Mouse (Mus musculus) forebrain, embryonic 13.5 days (tissue): Measurements from ENCODE around the gene Src. TPM values are rescaled to one million over a fixed set of nuclear protein-coding genes. Genes with fewer than 3 reads are reported as not detected.

Experiments
- ATAC-seq: fragments of 200-750 bp; cut with Nextera tagmentation; 2 replicates; pipeline ENCODE4 v1.8.0; 2017
- H3K27ac ChIP-seq: fragments of 300-500 bp; sonication (generic); 2 replicates; pipeline ENCODE4 v1.5.1; 2015; ENCODE audit warnings: inconsistent platforms, mild to moderate bottlenecking, moderate library complexity
- H3K27me3 ChIP-seq: fragments of 300-500 bp; sonication (generic); 2 replicates; pipeline ENCODE4 v1.6.1; 2015; ENCODE audit warnings: mild to moderate bottlenecking, inconsistent platforms
- H3K36me3 ChIP-seq: fragments of 300-500 bp; sonication (generic); 2 replicates; pipeline ENCODE4 v1.6.1; 2015; ENCODE audit warnings: mild to moderate bottlenecking, inconsistent platforms; ENCODE audit not compliant: poor library complexity, severe bottlenecking
- H3K4me1 ChIP-seq: fragments of 300-500 bp; sonication (generic); 2 replicates; pipeline ENCODE4 v1.6.1; 2015; ENCODE audit warnings: inconsistent platforms
- H3K4me2 ChIP-seq: fragments of 300-500 bp; sonication (generic); 2 replicates; pipeline ENCODE4 v1.6.1; 2015; ENCODE audit warnings: inconsistent platforms, mild to moderate bottlenecking, moderate library complexity
- H3K4me3 ChIP-seq: fragments of 300-500 bp; sonication (generic); 2 replicates; pipeline ENCODE4 v1.5.1; 2015; ENCODE audit warnings: mild to moderate bottlenecking, inconsistent platforms
- H3K9ac ChIP-seq: fragments of 300-500 bp; sonication (generic); 2 replicates; pipeline ENCODE4 v1.6.1; 2015; ENCODE audit warnings: mild to moderate bottlenecking, inconsistent platforms
- H3K9me3 ChIP-seq: fragments of 300-500 bp; sonication (generic); replicated peaks from 2 replicates; pipeline ENCODE4 v1.6.1; 2016; ENCODE audit warnings: inconsistent platforms
- WGBS: fragments of 180-500 bp; shearing (Covaris S2); methylation state at CpG from one replicate; pipeline ENCODE4 v1.1.7; 2015; 5-methylcytosine and 5-hydroxymethylcytosine counted together
- polyA plus RNA-seq: library from polyadenylated mRNA; unstranded; fragments of >200 nt; fragmentation: Nextera tagmentation; extraction: Ambion mirVana; gene quantifications from 2 replicates; pipeline ENCODE4 v1.2.1, GENCODE M21; 2015

Src gene
- polyA plus RNA-seq, 1 experiment from 2014 or later, result 28.9 TPM

DNA sequence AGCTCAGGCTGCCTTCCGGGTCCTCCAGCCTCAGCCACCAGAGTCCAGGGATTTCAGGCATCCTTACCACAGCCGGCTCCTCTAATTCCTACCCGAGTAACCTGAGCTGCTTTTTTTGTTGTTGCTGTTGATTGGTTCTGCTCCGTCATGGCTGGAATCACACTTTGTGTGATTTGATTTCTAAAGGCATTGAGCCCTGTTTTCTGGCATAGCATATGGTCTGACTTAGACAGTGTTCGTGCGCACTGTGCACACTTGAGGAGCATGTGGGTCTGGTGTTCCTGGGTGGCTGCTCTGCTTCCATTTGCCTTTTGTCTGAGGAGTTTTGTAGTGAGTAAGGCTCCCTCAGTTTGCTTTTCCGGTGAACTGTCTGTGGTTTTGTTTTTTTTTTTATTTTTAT is 30.1 kb downstream of the Src start:
- no peak overlapping the region for H3K9ac ChIP-seq
- no peaks in the 10 kb centered on the region for H3K27me3 ChIP-seq
- H3K4me2 ChIP-seq, result no peak overlapping the region
- no peaks in the 10 kb centered on the region for H3K4me1 ChIP-seq
- WGBS, result 64% methylated on average over 7 of the region's 7 CpGs
- no peaks in the 10 kb centered on the region for H3K9me3 ChIP-seq
- ATAC-seq, result no peak
- H3K4me3 ChIP-seq, result no peak overlapping the region
- H3K36me3 ChIP-seq, result peaks cover 63% of the 10 kb centered on the region
- no peak overlapping the region for H3K27ac ChIP-seq

DNA sequence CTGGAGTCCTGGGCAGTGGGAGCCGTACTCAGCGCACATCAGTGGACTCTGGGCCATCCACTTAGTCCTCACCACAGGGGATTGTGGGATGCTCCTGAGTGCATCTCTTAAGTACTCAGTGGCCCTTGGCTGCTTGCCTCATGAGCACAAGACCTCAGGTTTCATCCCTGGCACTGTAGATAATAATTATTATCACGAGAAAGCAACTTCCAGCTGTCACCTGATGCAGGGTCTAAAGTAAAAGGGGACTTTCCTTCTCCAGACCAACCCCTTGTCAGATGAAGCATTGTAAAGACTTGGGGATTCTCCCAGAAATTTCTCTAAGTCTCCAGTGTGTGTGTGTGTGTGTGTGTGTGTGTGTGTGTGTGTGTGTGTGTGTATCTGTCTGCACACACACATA is 32.7 kb downstream of the Src start:
- no peaks in the 10 kb centered on the region for H3K27me3 ChIP-seq
- no peak overlapping the region for H3K4me3 ChIP-seq
- H3K9ac ChIP-seq, result no peak overlapping the region
- ATAC-seq, result no peak
- peaks cover 56% of the 10 kb centered on the region for H3K36me3 ChIP-seq
- H3K4me1 ChIP-seq, result no peaks in the 10 kb centered on the region
- no peaks in the 10 kb centered on the region for H3K9me3 ChIP-seq
- WGBS, result 90% methylated on average over 3 of the region's 3 CpGs
- no peak overlapping the region for H3K4me2 ChIP-seq
- H3K27ac ChIP-seq, result no peak overlapping the region

DNA sequence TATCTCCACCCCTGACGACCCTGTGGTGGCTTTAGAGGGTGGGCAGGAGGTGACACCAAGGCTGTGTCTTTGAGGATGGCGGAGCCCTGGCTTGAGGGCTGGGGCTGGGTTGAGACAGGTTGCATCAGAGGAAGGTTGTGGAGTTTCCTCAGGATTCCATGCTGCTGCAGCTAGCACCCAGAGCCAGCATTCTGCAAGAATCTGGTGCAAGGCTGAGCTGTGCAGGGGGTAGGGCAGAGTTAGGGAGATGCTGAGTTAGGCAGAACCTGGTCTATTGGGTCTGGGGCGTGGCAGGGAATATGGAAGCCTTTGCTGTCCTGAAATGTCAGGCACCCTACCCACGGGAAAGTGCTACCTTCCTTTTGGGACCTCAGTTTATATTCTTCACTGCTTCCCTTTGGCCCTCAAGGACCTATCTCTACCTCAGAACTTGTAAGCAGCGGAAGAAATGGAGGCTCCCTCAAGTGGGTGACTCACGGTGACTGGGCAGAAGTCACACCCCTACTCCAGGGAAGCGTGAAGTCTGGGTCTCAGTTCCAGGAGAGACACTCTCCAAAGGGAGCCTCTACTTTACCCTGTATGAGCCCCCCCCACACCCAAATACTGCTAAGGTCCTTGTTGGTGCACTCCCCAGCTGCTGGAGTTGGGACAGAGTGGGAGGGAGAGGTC is 33.3 kb downstream of the Src start:
- no peak for ATAC-seq

DNA sequence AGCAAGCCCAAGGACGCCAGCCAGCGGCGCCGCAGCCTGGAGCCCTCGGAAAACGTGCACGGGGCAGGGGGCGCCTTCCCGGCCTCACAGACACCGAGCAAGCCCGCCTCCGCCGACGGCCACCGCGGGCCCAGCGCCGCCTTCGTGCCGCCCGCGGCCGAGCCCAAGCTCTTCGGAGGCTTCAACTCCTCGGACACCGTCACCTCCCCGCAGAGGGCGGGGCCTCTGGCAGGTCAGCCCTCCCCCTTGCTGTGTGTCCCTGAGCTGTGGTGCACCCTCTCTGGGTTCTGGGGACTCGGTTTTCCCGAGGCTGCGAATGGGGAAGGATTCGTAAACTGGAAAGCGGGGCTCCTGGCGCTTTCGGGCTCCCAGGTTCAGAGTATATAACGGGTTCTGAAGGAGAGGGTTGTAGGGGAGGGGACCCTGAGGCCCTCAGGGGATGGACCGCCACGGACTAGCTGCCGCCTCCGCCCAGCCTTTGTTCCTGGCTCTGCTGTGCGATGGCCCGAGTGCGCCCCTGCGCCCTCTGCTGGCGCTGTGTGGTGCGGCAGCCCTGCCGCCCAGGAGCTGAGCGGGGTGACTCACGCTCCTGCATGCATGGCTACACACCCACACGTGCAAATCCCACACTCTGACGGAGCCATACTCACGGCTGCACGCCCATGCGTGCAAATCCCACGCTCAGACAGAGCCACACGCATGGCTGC is 39.0 kb downstream of the Src start:
- H3K4me2 ChIP-seq, result peak overlapping the region; percentile 59
- peak overlapping the region; percentile 31 for H3K4me3 ChIP-seq
- peak overlapping the region; percentile 77 for H3K9ac ChIP-seq
- H3K4me1 ChIP-seq, result peaks cover 53% of the 10 kb centered on the region
- peak overlapping the region; percentile 87 for H3K27ac ChIP-seq
- no peaks in the 10 kb centered on the region for H3K27me3 ChIP-seq
- H3K36me3 ChIP-seq, result peaks cover 51% of the 10 kb centered on the region
- H3K9me3 ChIP-seq, result no peaks in the 10 kb centered on the region
- ATAC-seq, result peak; percentile 89
- WGBS, result 1% methylated on average over 56 of the region's 56 CpGs

More for the DNA sequence above, 33.3 kb downstream of the Src start:
- Histone ChIP-seq H3K27me3 (no peaks in the 10 kb centered on the region), H3K9me3 (no peaks in the 10 kb centered on the region), H3K4me3 (no peak overlapping the region), H3K9ac (no peak overlapping the region), H3K27ac (no peak overlapping the region), H3K4me1 (peaks cover 1% of the 10 kb centered on the region; the same call in 1 of the 2 replicates), H3K4me2 (no peak overlapping the region), H3K36me3 (peaks cover 50% of the 10 kb centered on the region)
- WGBS, result 95% methylated on average over 7 of the region's 7 CpGs

DNA sequence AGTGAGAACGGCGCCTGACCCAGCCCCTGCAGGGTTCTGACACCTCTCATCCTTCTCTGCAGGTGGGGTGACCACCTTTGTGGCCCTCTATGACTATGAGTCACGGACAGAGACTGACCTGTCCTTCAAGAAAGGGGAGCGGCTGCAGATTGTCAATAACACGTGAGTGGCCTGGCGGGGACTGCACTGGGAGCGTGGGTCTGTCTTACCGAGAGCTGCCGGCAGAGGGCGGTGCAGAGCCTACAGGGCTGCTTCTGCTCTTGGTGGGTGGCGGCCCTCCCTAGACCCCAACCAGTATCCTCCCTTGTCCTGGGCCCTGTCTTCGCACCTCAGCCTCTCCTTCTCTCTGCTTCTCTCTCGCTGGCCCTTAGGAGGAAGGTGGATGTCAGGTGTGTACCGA is 40.2 kb downstream of the Src start:
- H3K4me3 ChIP-seq, result no peak overlapping the region
- peaks cover 65% of the 10 kb centered on the region for H3K4me1 ChIP-seq
- peak overlapping the region; percentile 87 for H3K27ac ChIP-seq
- H3K9me3 ChIP-seq, result no peaks in the 10 kb centered on the region
- H3K36me3 ChIP-seq, result peaks cover 50% of the 10 kb centered on the region
- WGBS, result 11% methylated on average over 13 of the region's 14 CpGs
- no peaks in the 10 kb centered on the region for H3K27me3 ChIP-seq
- ATAC-seq, result peak; percentile 3; the same call in 1 of the 2 replicates
- peak overlapping the region; percentile 58 for H3K9ac ChIP-seq
- no peak overlapping the region for H3K4me2 ChIP-seq

DNA sequence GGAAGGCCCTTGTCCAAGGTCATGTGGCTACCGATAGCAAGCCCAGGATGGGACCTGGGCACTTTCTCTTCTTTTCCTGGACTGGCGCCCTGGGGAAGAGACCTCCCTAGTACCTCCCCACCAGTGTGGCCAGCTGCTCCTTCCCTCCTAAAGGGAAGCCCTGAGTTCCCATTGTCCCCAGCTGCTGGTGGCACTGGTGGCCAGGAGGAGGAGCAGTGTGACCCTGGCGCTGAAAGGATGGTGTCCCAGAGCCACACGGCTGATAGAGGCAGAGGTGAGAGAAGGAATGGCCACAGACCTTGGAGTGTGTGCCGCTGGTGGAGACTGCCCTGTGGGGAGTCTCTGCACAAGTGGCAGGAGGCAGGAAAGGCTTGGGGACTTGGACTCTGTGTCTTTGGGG is 41.5 kb downstream of the Src start:
- WGBS, result 14% methylated on average over 4 of the region's 5 CpGs
- H3K4me3 ChIP-seq, result no peak overlapping the region
- no peak overlapping the region for H3K4me2 ChIP-seq
- H3K4me1 ChIP-seq, result peaks cover 78% of the 10 kb centered on the region
- peak overlapping the region; percentile 47 for H3K9ac ChIP-seq
- peak overlapping the region; percentile 87 for H3K27ac ChIP-seq
- H3K9me3 ChIP-seq, result no peaks in the 10 kb centered on the region
- peaks cover 50% of the 10 kb centered on the region for H3K36me3 ChIP-seq
- no peaks in the 10 kb centered on the region for H3K27me3 ChIP-seq
- ATAC-seq, result no peak

DNA sequence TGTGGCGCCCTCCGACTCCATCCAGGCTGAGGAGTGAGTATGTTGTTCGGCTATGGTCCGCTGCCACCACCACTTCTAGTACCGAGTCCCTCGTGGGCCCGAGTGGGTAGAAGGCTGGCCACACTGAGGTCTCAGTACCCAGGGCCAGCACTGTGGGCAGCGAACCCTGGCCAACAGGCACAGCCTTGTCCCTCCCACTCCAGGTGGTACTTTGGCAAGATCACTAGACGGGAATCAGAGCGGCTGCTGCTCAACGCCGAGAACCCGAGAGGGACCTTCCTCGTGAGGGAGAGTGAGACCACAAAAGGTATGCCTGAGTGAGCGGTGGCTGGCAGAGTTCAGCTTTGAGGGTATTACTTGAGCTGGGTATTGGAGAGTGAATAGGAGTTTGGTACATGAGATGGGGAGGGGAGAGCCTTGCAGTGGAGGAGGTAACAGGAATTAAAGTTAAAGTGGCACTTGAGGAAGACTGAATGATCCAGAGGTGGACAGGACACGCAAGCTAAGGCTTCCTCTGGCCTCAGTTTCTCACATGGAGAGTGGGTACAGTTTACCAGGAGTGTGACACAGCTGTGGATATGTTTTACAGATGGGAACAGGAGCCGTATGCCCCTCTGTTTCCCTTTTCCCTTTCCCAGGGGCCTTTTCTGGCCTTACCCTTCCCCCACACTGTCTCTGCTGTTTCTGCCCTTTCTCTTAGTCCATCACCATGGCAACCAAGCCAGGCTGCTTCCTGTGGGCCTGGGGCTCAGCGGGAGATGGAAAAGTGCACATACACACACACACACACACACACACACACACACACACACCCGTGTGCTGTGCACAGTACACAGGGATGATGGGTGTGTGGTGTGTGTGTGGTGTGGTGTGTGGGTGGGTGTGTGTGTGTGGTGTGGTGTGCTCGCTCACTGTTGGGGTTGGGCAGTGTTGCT is 44.8 kb downstream of the Src start:
- no peaks in the 10 kb centered on the region for H3K9me3 ChIP-seq
- peak overlapping the region; percentile 99 for H3K27ac ChIP-seq
- H3K4me2 ChIP-seq, result peak overlapping the region; percentile 51
- 21% methylated on average over 20 of the region's 20 CpGs for WGBS
- H3K4me3 ChIP-seq, result no peak overlapping the region
- H3K9ac ChIP-seq, result peak overlapping the region; percentile 70
- H3K36me3 ChIP-seq, result peaks cover 65% of the 10 kb centered on the region
- no peaks in the 10 kb centered on the region for H3K27me3 ChIP-seq
- peak; percentile 2; the same call in 1 of the 2 replicates for ATAC-seq
- H3K4me1 ChIP-seq, result peaks cover 88% of the 10 kb centered on the region

DNA sequence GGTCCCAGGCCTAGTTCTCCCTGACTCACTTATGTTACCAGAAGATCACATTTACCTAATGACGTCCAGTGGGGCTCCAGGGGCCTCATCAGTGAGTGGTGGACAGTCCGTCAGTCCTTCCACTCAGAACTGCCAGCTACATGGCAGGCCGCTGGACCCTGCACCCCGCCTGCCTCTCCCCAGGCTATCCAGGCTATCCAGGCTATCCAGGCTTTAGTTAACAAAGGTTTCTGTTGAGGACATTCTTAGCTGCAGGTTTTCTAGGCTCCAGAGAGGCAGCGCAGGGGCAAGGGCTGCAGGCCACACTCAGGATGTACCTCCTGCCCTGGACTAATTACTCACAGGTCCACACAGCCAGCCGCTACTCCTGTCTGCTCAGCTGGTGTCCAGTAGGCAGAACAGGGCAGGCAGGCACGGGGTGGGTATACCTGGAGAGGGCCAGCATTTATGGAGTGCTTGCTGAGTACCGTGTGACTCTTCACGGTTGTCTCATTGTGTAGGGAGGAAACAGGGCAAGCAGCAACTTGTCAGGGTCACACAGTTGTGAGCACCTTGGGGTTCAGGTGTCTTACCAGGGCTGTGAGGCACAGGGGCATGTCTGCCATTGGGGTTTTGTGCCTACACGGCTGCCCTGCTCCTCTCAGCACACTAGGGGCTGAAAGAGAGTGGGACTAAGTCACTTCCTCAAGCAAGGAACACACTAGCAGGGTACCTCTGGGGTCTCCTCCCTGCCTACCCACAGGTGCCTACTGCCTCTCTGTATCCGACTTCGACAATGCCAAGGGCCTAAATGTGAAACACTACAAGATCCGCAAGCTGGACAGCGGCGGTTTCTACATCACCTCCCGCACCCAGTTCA is 45.9 kb downstream of the Src start:
- Histone ChIP-seq H3K4me3 (peak overlapping the region; percentile 14), H3K9me3 (no peaks in the 10 kb centered on the region), H3K27ac (peak overlapping the region; percentile 99), H3K27me3 (no peaks in the 10 kb centered on the region), H3K4me1 (peaks cover 77% of the 10 kb centered on the region), H3K9ac (peak overlapping the region; percentile 70), H3K36me3 (peaks cover 70% of the 10 kb centered on the region), H3K4me2 (peak overlapping the region; percentile 51)
- ATAC-seq, result peak; percentile 34
- WGBS, result 10% methylated on average over 16 of the region's 16 CpGs

DNA sequence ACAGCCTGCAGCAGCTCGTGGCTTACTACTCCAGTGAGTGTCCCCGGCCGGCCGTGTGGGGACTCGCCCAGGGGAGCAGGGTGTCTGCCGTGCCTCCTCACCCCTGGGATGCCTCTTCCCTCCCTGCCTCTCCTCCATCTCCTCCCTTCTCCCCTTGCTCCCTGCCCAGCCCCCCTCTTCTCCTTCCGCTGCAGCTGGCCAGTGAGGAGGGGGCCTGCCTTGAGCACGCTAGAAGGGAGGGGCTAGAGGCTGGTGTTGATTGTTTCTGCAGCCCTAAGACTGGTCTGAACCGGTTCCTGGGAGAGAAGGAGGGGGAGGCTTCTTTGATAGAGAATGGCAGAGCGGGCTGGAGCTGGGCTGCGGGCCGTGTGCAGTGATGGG is 46.5 kb downstream of the Src start:
- peak; percentile 96 for ATAC-seq
- H3K27ac ChIP-seq, result peak overlapping the region; percentile 99
- peak overlapping the region; percentile 70 for H3K9ac ChIP-seq
- peaks cover 70% of the 10 kb centered on the region for H3K36me3 ChIP-seq
- H3K9me3 ChIP-seq, result no peaks in the 10 kb centered on the region
- H3K4me1 ChIP-seq, result peaks cover 71% of the 10 kb centered on the region
- peak overlapping the region; percentile 14; the same call in 1 of the 2 replicates for H3K4me3 ChIP-seq
- peak overlapping the region; percentile 51 for H3K4me2 ChIP-seq
- no peaks in the 10 kb centered on the region for H3K27me3 ChIP-seq
- WGBS, result 0% methylated on average over 11 of the region's 12 CpGs

DNA sequence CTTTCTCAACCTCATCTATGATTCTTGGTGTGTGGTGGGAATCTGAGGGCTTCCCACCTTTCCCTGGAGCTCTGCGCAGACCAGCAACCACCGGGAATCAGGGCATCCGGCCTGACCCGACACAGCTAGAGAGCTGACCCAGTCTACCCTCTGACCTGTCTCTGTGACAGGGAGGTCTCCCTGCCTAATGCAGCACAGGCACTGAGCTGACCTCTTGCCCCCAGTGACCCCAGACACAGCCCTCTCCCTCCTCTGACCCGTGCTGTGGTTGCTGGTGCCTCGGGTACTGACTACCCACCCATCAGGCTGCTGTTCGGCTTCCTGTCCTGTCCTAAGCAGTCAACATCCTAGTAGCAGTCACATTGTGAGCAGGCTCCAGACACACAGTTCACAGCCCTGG is 48.6 kb downstream of the Src start:
- H3K4me3 ChIP-seq, result no peak overlapping the region
- no peak for ATAC-seq
- H3K4me1 ChIP-seq, result peaks cover 63% of the 10 kb centered on the region
- H3K36me3 ChIP-seq, result peaks cover 67% of the 10 kb centered on the region
- H3K9me3 ChIP-seq, result no peaks in the 10 kb centered on the region
- WGBS, result 54% methylated on average over 7 of the region's 7 CpGs
- no peaks in the 10 kb centered on the region for H3K27me3 ChIP-seq
- peak overlapping the region; percentile 99 for H3K27ac ChIP-seq
- H3K9ac ChIP-seq, result 0 out of 2 replicates have a peak overlapping the region, but pooled peaks have one; percentile 10
- no peak overlapping the region for H3K4me2 ChIP-seq

DNA sequence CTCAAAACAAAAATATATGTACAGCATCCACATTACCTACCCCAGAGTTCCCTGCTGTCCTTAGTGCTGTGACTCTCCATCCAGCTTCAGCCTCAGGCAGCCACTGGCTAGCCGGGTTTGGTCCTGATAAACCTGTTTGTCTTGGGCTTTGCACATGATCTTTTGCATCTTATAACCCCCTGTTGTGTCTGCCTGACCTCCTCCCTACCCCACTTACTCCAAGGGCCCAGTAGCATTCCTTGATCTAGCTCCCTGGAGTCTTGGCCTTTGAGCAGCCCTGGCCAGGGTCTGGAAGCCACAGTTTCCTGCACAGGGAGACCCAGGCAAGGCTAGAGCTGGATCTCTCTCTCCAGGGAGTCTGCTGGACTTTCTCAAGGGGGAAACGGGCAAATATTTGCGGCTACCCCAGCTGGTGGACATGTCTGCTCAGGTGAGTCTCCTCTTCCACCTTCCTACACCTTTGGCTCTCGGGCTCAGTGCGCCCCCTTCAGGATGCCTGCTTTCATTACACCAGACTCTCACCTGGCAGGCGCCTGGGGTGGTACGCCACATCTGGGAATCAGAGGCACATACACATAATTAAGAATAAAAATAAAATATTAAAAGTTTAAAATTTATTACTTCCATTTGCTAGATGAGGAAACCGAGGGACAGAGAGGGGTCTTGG is 50.0 kb downstream of the Src start:
- H3K27ac ChIP-seq, result peak overlapping the region; percentile 99
- no peaks in the 10 kb centered on the region for H3K27me3 ChIP-seq
- no peaks in the 10 kb centered on the region for H3K9me3 ChIP-seq
- H3K9ac ChIP-seq, result no peak overlapping the region
- H3K4me2 ChIP-seq, result no peak overlapping the region
- H3K36me3 ChIP-seq, result peaks cover 63% of the 10 kb centered on the region
- peaks cover 62% of the 10 kb centered on the region for H3K4me1 ChIP-seq
- no peak for ATAC-seq
- WGBS, result 63% methylated on average over 8 of the region's 8 CpGs
- H3K4me3 ChIP-seq, result no peak overlapping the region
